Mouse (Mus musculus): ENCODE results near the gene Chmp5. TPM values are rescaled to one million over a fixed set of nuclear protein-coding genes. Genes with fewer than 3 reads are reported as not detected.

Chmp5 gene
- polyA plus RNA-seq (2014; fragmentation: Illumina TruSeq; extraction: RNeasy Lipid Tissue Mini Kit (QIAGEN cat#74804); ENCODE audit: low read depth, low replicate concordance): 65.7 TPM

GRCm38 (mm10) chr4:40948160-40948708 lies at the start of gene Chmp5, which contains the start of gene Bag1:
Chmp5 (plus strand) TSS chr4:40948407.
Bag1 (minus strand) TSS chr4:40948294.

DNA sequence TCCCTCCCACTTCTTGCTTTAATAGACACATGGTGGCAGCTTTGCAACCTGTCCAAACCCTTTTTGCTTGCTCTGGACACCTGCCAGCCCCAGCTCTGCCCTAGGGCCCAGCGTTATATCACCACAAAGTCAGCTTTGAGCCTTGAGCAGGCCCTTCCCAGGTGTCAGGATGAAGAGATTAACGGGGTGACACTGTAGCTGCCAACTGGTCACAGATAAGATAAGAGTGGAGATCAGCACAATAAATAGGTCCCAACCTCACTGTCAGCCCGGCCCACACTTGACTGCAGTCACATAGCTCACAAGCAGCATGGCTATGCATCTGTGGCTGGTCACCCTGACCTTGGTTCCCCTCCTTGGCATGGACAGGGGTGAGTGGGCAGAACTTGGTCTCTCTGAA lies 28.4 kb upstream of the Chmp5 start, which contains the start of gene Spink4:
TSS of gene Spink4 (plus strand) at position 268 of the 400 bp plus-strand sequence.

DNA sequence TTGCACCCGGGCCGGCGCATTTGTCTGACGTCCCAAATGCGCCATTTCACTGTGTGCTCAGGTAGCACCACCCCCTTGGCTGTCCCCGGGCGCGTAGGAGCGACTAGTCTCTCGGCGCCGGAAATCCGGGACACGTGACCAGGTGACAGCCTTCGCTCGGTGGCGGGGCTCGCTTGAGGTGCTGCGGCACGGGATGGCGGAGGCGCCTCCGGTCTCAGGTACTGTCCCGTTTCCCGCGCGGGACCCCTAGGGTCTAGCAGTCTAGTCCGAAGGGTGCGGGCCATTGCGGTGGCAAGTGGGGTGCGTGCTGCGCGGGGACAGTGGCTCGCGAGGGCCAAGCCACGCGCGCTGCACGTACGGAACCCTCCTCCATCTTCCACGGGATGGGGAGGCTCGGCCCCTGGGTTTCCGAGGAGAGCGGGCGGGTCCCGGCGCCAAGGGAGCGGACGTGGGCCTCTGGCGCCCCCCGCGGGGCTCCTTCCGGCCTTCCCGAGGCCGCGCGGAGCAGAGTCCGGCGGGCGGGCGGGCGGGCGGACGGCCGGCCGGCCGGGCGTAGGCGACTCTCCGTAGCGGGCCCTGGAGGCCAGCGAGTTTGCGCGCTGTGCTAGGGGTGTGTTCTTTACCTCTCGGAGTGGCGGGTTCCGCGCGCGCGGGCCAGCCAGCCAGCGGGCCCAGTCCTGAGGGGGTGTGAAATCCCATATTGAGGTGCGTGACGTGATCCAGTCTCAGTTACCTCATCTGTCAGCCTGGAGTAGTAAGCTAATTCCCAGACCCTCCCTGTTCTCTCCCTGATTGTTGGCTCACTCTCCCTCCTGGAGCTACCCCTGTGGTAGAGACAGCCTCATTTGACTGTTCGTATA lies 22.9 kb downstream of the Chmp5 start, which contains the start of gene Nfx1:
TSS of gene Nfx1 (plus strand) at position 65 of the 860 bp plus-strand sequence.

Other genes starting within 250 kb of the Chmp5 start
- gene Aptx, start 245.2 kb upstream of the Chmp5 start, polyA plus RNA-seq (2014; fragmentation: Illumina TruSeq; extraction: RNeasy Lipid Tissue Mini Kit (QIAGEN cat#74804); ENCODE audit: low read depth, low replicate concordance): 59.7 TPM
- gene Dnaja1, start 226.3 kb upstream of the Chmp5 start, polyA plus RNA-seq (2014; fragmentation: Illumina TruSeq; extraction: RNeasy Lipid Tissue Mini Kit (QIAGEN cat#74804); ENCODE audit: low read depth, low replicate concordance): 631 TPM
- gene Smu1, start 190.5 kb upstream of the Chmp5 start, polyA plus RNA-seq (2014; fragmentation: Illumina TruSeq; extraction: RNeasy Lipid Tissue Mini Kit (QIAGEN cat#74804); ENCODE audit: low read depth, low replicate concordance): 125 TPM
- 14.4 TPM for gene B4galt1, start 94.4 kb upstream of the Chmp5 start, polyA plus RNA-seq (2014; fragmentation: Illumina TruSeq; extraction: RNeasy Lipid Tissue Mini Kit (QIAGEN cat#74804); ENCODE audit: low read depth, low replicate concordance)
- not detected for gene Spink4, start 28.4 kb upstream of the Chmp5 start, polyA plus RNA-seq (2014; fragmentation: Illumina TruSeq; extraction: RNeasy Lipid Tissue Mini Kit (QIAGEN cat#74804); ENCODE audit: low read depth, low replicate concordance)
- gene Bag1, start 113 bp upstream of the Chmp5 start, polyA plus RNA-seq (2014; fragmentation: Illumina TruSeq; extraction: RNeasy Lipid Tissue Mini Kit (QIAGEN cat#74804); ENCODE audit: low read depth, low replicate concordance): 901 TPM
- 42.1 TPM for gene Nfx1, start 22.5 kb downstream of the Chmp5 start, polyA plus RNA-seq (2014; fragmentation: Illumina TruSeq; extraction: RNeasy Lipid Tissue Mini Kit (QIAGEN cat#74804); ENCODE audit: low read depth, low replicate concordance)
- 51.3 TPM for gene Aqp7, start 99.7 kb downstream of the Chmp5 start, polyA plus RNA-seq (2014; fragmentation: Illumina TruSeq; extraction: RNeasy Lipid Tissue Mini Kit (QIAGEN cat#74804); ENCODE audit: low read depth, low replicate concordance)
- 0.38 TPM for gene Aqp3, start 149.8 kb downstream of the Chmp5 start, polyA plus RNA-seq (2014; fragmentation: Illumina TruSeq; extraction: RNeasy Lipid Tissue Mini Kit (QIAGEN cat#74804); ENCODE audit: low read depth, low replicate concordance)
- 1.7 TPM for gene Nol6, start 176.0 kb downstream of the Chmp5 start, polyA plus RNA-seq (2014; fragmentation: Illumina TruSeq; extraction: RNeasy Lipid Tissue Mini Kit (QIAGEN cat#74804); ENCODE audit: low read depth, low replicate concordance)
- 74.8 TPM for gene Ube2r2, start 187.3 kb downstream of the Chmp5 start, polyA plus RNA-seq (2014; fragmentation: Illumina TruSeq; extraction: RNeasy Lipid Tissue Mini Kit (QIAGEN cat#74804); ENCODE audit: low read depth, low replicate concordance)